Mouse (Mus musculus) neutrophil, adult 5-6 weeks (primary cell): ENCODE measurements around the gene Chka. TPM values are rescaled to one million over a fixed set of nuclear protein-coding genes. Genes with fewer than 3 reads are reported as not detected.

Source experiments
- ATAC-seq: fragments of 151-379, 151-347 bp; 2 replicates; pipeline ENCODE4 v1.8.0; 2017; ENCODE audit warnings: mild to moderate bottlenecking, moderate TSS enrichment; ENCODE audit not compliant: insufficient number of reproducible peaks, poor library complexity, low FRiP score, severe bottlenecking; ENCODE audit errors: extremely low read depth
- total RNA-seq: library from RNA; stranded (forward); fragments of 200-1000 nt; gene quantifications from 2 replicates; pipeline ENCODE4 v1.2.3, GENCODE M21; 2017

The Chka gene
- total RNA-seq, 1 experiment from 2014 or later = 26.0 TPM

DNA sequence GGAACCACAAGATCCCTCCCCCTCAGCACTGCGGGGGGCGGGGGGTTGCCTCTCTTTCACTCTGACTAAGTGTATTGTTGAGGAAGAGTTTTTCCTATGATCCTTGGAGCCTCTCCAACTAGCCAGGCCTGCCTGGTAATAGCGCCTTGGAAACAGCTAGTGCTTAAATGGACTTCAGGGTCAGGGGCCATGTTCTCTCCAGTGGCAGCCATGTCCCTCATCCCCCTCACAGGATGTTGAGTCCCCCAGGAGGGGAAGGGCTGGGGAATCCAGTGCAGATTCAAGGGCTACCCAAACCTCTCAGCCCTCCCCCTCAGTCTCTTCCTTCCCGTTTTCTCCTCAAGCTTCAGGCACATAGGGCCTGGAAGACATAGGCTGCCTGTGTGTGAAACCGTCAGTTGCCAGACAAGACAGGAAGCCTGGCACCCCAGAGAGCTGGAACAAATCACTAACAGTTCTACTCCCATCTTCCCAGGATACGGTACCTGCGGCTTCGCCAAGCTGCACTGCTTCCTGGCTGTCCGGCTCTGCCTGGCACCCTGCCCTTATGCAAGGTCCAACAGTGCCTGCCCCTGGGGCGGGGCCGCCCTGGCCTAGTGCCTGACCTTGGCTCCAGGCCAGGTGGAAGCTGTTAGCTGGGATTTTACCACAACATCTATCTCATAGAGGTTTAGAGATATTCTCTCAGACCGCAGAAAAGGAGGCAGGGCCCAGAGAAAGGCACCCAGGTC is 77.8 kb downstream of the Chka start, which contains the start of gene Aldh3b1:
TSS of gene Aldh3b1 (minus strand) at position 598 of the 731 bp plus-strand sequence.
- ATAC-seq = peak; percentile 27; the same call in 1 of the 2 replicates

DNA sequence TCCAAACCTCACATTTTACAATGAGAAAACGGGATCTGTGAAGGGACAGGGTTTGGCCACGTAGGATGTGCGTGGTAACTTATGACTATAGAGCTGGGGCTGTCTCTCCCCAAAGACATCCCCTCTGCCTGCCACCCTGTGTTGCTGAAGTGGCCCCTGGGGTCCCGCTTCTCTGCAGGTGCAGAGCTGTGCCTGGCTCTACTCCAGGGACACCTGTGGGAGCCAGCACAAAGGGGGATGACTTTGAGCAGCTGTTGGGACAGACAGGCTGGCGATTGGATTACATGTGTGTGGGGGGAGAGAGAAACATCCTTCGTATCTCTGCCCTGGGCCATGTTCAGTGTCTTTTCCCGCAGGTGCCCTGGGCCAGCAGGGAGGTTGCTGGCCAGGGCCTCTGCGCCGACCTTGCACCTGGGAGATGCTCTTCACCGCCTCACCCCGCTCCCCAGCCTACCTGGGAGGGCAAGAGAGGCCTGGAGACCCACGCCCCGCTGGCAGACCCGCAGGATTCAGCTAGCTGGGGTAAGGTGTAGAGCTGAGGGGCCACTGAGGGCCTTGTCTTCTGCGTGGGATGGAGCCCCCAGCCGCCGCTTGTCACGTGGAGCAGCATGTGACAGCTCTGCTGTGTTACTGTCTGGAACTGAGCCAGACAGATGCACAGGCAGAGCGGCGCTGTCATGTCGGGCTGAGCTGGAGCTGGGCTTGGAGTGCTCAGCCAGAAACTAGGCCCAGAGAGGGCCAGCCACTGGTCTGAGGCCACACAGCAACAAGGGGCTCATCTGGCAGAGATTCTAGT is 78.9 kb downstream of the Chka start:
- no peak for ATAC-seq

DNA sequence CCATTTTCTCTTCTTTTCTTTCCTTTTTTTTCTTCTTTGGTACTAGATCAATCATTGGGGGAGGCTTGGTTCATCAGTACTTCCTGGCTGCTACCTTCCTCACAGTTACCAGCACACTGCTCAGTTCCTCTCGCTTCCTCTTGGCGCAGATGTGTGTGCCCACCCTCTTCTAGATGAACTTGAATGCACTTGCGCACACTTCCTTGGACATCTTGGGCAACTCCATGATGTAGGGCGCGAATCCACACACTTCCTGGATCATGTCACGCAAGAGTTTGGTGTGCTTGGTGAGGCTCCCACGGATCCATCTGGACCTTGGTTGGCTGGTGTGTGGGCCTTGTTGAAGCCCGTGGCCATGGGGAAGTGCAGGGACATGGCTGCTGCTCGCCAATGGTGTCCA is 80.1 kb downstream of the Chka start:
- ATAC-seq = peak; percentile 24; the same call in 1 of the 2 replicates

DNA sequence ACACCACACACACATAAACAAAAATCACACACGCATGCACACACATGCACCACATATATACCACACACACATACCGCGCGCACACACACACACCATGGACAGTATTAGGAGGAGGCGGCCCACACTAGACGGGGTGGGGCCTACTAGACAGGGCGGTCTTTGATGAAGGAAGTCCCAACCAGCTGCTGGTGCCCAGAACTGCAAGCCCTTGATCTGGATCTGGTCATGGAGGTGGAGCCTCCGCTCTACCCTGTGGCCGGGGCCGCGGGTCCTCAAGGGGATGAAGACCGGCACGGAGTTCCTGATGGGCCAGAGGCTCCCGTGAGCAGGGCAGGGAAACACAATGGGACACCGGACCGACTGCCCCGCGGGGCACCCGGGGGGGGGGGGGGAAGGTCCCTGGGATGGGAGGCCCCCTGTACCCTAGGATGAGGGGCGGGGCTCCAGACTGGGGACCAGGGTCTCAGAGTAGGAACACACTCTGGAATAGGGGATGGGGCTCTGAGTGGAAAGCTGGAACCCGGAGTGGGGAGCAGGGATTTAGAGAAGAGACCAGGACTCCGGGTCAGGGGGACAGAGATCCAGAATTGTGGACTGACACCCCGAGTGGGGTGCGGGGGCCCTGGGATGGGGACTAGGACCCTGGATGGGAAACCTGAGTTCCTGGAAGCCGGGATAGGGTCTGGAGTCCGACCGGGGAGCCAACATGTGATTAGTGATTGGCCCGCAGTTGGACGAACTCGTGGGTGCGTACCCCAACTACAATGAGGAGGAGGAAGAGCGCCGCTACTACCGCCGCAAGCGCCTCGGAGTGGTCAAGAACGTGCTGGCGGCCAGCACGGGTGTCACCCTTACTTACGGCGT is 83.7 kb downstream of the Chka start, which contains the start of gene Unc93b1:
TSS of gene Unc93b1 (plus strand) at position 155 of the 864 bp plus-strand sequence.
- peak; percentile 89 for ATAC-seq

DNA sequence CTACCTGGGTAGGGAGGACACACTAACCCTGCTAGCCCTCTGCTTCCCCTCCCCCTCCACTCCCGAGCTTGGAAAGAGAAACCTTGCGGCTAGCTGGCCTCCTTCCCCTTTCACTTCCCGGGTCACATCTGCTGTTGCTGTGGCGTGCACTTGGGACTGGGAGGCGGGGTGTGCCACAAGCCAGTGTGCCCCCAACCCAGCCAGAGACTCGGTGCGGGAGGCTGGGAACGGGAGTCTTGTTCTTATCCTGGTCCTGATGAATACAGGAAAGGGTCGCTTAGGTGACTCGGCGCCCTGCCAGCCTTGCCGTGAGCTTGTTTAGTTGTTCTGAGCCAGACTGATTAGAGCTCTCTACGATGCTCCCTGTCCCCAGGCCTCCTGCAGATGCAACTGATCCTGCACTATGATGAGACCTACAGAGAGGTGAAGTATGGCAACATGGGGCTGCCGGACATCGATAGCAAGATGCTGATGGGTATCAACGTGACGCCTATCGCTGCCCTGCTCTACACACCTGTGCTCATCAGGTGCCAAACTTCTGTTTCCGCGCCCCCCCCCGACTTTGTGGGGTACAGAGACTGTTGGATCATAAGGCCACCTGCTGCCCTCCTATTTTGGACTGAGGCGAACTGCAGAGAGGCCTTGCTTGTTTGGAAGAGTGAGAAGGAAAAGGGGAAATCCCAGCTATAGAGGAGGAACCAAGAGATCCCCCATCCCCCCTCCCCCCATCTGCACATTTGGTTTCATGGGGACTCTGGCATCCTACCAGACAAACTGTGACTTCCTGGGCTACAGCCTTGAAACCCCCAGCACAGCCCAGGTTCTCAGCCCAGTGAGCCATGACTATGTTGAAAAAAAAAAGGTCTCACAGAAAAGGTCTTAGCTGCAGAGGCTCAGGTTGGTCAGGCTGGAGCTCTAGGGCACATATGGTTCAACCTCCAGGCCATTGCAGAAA is 84.6 kb downstream of the Chka start:
- ATAC-seq = peak; percentile 52

DNA sequence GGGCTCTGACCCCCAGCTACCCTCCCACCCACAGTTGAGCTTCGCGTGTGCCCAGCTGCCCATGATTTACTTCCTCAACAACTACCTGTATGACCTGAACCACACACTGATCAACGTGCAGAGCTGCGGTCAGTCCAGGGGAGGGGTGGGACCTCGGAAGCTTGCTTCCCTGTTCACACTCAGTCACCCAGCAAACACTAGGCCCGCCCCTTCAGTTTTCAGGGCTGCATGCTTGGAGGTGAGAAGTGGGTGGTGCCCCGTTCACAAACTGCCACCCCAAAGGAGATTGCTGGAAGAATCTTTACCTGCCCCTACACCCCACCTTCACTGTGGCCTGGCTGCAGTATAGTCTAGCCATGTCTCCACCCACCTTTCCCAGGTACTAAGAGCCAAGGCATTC is 90.7 kb downstream of the Chka start:
- peak; percentile 16; the same call in 1 of the 2 replicates for ATAC-seq

DNA sequence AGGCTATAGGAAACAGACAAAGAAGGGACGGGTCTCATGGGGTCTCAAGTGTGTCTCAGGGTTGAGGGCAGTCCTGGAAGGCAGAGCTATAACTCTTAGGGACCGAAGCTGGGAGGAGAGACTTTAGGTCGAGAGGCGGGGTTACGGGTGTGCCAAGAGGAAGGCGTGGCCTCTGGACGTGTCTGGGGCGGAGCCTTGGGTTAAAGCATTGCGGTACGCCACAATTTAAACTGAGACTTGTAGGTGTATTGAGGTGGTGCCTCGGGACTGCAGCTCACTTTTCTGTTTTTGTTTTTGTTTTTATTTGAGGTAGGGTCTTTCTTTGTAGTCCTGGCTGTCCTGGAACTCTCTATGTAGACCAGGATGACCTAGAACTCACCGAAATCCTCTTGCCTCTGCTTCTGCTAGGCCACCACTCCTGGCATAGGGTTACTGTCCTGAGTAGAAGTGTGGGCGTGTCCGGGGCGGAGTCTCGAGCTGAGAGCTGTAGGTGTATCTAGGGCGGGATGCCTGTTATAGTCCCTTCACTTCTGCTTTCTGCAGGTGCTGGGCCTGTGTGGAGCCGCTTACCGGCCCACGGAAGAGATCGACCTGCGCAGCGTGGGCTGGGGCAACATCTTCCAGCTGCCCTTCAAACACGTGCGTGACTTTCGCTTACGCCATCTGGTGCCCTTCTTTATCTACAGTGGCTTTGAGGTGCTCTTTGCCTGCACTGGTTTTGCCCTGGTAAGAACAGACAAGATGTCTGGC is 91.6 kb downstream of the Chka start:
- ATAC-seq = peak; percentile 79

Other genes with a start within 250 kb of the Chka start
- 0.93 and 0.98 TPM in 2 replicates for gene Lrp5, start 165.2 kb upstream of the Chka start, total RNA-seq
- 3.1 and 5.1 TPM in 2 replicates for gene 1810055G02Rik, start 143.5 kb upstream of the Chka start, total RNA-seq
- gene Kmt5b, start 84.4 kb upstream of the Chka start, total RNA-seq = 159 and 166 TPM in 2 replicates
- 158 and 167 TPM in 2 replicates for gene Tcirg1, start 55.4 kb downstream of the Chka start, total RNA-seq
- gene Ndufs8, start 61.0 kb downstream of the Chka start, total RNA-seq = 34.7 and 40.1 TPM in 2 replicates
- 78.5 and 85.2 TPM in 2 replicates for gene Aldh3b1, start 78.0 kb downstream of the Chka start, total RNA-seq
- gene Unc93b1, start 83.4 kb downstream of the Chka start, total RNA-seq = 628 and 632 TPM in 2 replicates
- not detected in 2 replicates for gene Aldh3b3, start 106.9 kb downstream of the Chka start, total RNA-seq
- 0.25 TPM in 1 of 2 replicates, not detected in the other for gene Aldh3b2, start 120.6 kb downstream of the Chka start, total RNA-seq
- not detected in 2 replicates for gene Acy3, start 134.8 kb downstream of the Chka start, total RNA-seq
- not detected in 2 replicates for gene Tbx10, start 141.0 kb downstream of the Chka start, total RNA-seq
- gene Nudt8, start 148.8 kb downstream of the Chka start, total RNA-seq = 7.0 and 15.5 TPM in 2 replicates
- gene Gm49405, start 148.9 kb downstream of the Chka start, total RNA-seq = 6.2 and 7.5 TPM in 2 replicates
- gene Doc2g, start 151.5 kb downstream of the Chka start, total RNA-seq = 4.0 and 7.2 TPM in 2 replicates
- gene Ndufv1, start 161.0 kb downstream of the Chka start, total RNA-seq = 63.9 and 64.6 TPM in 2 replicates
- 53.2 and 68.1 TPM in 2 replicates for gene Gstp1, start 186.2 kb downstream of the Chka start, total RNA-seq
- 1.4 TPM in 1 of 2 replicates, not detected in the other for gene Gstp2, start 194.2 kb downstream of the Chka start, total RNA-seq
- gene Gstp3, start 207.8 kb downstream of the Chka start, total RNA-seq = 22.6 and 23.6 TPM in 2 replicates
- gene Cabp2, start 229.8 kb downstream of the Chka start, total RNA-seq = not detected in 2 replicates
- gene Cdk2ap2, start 245.4 kb downstream of the Chka start, total RNA-seq = 202 and 205 TPM in 2 replicates
- gene Pitpnm1, start 248.2 kb downstream of the Chka start, total RNA-seq = 115 and 132 TPM in 2 replicates